Comparison of ENCODE assay signal across 10 mouse cellular contexts in the genomic region with DNA sequence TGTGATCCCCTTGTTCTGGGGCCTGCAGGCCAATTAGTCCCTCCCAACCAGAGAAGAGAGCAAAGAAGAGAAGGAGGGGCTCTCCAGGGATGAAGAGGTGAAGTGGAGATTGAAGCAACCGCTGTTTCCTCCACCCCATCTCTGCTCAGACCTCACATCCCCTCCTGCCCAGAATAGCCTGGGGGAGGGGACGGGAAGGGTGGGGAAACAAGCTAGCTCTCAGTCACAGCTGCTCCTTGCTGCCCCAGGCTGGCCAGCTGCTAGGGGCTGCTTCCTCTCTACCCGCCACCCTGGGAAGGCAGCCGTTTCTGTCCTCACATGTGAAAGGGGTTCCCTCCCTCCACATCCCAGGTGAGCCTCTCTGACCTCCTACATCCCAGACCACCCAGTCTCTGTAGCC.
DNase-seq lines count a peak whose midpoint lies in the region; ATAC-seq lines count a peak whose summit lies in the region.
"Had no signal": no experiment of that assay in that cellular context is flagged by ENCODE, and none has a peak within 500 bp of the region (broad histone marks: within the 10 kb centered on the region; RNA-seq: fewer than 3 reads in every experiment).

No protein-coding gene starts in this region.

- no peak for DNase-seq in heart, postnatal 4 days
- peak; percentile 50 for DNase-seq in retina, postnatal 1 day
- no peak for DNase-seq in retina, embryonic 14.5 days (ENCODE audit: low spot score)
- DNase-seq in cerebellum, postnatal 4 days (ENCODE audit: low spot score in 2 of 2) = no peak
- DNase-seq in c-Kit-positive CD71-positive TER-119-positive erythroid progenitor cells, embryonic 14.5 days (ENCODE audit: low spot score) = no peak
- DNase-seq in right cerebral cortex, postnatal 14 days = no peak

- no peak overlapping the region for H3K27ac ChIP-seq in heart, embryonic 12.5 days (ENCODE audit: poor library complexity, severe bottlenecking)
- H3K27ac ChIP-seq: left cerebral cortex, adult 2 months had no signal

- WGBS in heart, embryonic 12.5 days = 8% methylated on average over 4 of the region's 4 CpGs

- 0 out of 2 replicates have a peak, but pooled peaks have one; percentile 6 for ATAC-seq in heart, embryonic 12.5 days (ENCODE audit: insufficient number of reproducible peaks, low FRiP score)
- peak; percentile 90 for ATAC-seq in megakaryocyte progenitor cell, adult 5-6 weeks (replicated peaks; ENCODE audit: poor library complexity)

- no peak overlapping the region for H3K4me3 ChIP-seq in heart, embryonic 12.5 days
- H3K4me3 ChIP-seq: erythroblast, embryonic 14.5 days; left cerebral cortex, adult 2 months had no signal

- no peak overlapping the region for H3K9ac ChIP-seq in heart, embryonic 12.5 days

- H3K4me1 ChIP-seq in heart, embryonic 12.5 days (replicated peaks) = no peaks in the 10 kb centered on the region

- no peaks in the 10 kb centered on the region for H3K36me3 ChIP-seq in heart, embryonic 12.5 days

- no peaks in the 10 kb centered on the region for H3K27me3 ChIP-seq in heart, embryonic 12.5 days (replicated peaks)

- no peak overlapping the region for H3K4me2 ChIP-seq in heart, embryonic 12.5 days

- H3K9me3 ChIP-seq in heart, embryonic 12.5 days (replicated peaks) = 0 out of 2 replicates have a peak, but pooled peaks cover 5% of the 10 kb centered on the region
